Mouse (Mus musculus) MEL (cell line): Measurements from ENCODE around the gene Canx.

Experiments used
- CTCF ChIP-seq, 3 experiments: IDR thresholded peaks in 2 of 3; conservative IDR thresholded peaks in 1 of 3; 2 replicates each; pipeline ENCODE4 v1.5.1; 2011 to 2012; ENCODE audit warnings: low read length in 3 of 3, low read depth in 2 of 3, mild to moderate bottlenecking in 2 of 3, improper control_type of control experiment in 1 of 3, inconsistent platforms in 1 of 3, mixed read lengths in 1 of 3, moderate library complexity in 1 of 3; ENCODE audit not compliant: control insufficient read depth in 1 of 3, insufficient read depth in 1 of 3, poor library complexity in 1 of 3, severe bottlenecking in 1 of 3
- USF1 ChIP-seq: IDR thresholded peaks from 2 replicates; pipeline ENCODE4 v1.6.1; 2014; ENCODE audit warnings: low read depth, mild to moderate bottlenecking, inconsistent platforms, low read length, improper control_type of control experiment, moderate library complexity

DNA sequence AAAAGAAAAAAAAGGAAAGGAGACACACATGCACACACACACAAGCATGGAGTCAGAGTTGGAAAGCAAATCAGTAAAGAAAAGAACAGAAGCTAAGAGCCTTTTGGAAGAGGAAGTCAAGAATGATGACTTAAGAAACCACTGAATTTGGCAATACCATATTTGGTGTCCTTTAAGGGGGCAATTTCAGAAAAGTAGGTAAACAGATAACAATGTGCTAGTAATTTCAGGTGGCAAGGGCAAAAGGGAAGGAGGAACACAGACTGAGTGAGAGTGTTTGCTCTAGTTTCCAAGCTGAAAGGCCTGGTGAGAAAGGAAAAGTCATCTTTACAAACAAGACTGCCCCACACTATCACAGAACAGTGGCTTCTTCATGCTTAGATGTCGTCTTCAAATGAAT, 39.0 kb downstream of the Canx start:
- TF ChIP-seq USF1: no peak
- no peak for TF ChIP-seq CTCF (IDR thresholded peaks at IDR 0.05 in 2 of 3, conservative IDR thresholded peaks at IDR 0.05 in 1 of 3; ENCODE audit: control insufficient read depth in 1 of 3, insufficient read depth in 1 of 3, low read depth in 2 of 3, low read length in 3 of 3, poor library complexity in 1 of 3, severe bottlenecking in 1 of 3)
